Mouse (Mus musculus) subcutaneous adipose tissue, adult 2 months (tissue): ENCODE data around the gene Elob. TPM values are rescaled to one million over a fixed set of nuclear protein-coding genes. Genes with fewer than 3 reads are reported as not detected.

ENCODE experiments used
- polyA plus RNA-seq: library from polyadenylated mRNA; depleted of rRNA; stranded (reverse); fragments of >200 nt; gene quantifications from 2 replicates; pipeline ENCODE4 v1.2.3, GENCODE M21; 2012; ENCODE audit warnings: low replicate concordance; rRNA removed

The Elob gene
- 589 and 702 TPM in 2 replicates for polyA plus RNA-seq

DNA sequence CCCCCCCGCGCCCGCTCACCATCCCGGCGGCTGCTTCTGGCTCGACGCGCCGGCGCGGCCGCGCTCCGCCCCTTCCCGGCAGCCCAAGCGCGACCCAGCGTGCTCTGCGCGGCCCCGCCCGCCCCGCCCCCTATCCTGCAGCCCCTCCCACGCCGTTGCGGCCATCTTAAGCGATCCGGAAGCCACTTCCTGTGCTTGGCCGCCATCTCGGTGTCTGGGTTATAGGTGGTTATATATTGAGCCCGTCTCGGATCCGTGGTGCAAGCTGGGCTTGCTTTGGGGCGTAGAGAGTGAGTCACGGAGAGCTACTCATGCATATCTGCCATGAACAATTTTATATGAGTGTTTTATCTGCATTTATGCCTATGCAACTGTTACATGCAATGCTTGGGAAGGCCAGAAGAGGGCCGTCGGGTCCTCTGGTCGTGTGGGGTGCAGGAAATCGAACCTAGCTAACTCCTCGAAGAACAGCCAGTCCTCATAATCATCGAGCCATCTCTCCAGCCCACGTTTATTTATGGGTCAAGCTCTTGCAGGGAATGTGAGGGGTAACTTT, at the start of gene Elob:
Elob (minus strand) TSS at position 73 of the 556 bp plus-strand sequence.

DNA sequence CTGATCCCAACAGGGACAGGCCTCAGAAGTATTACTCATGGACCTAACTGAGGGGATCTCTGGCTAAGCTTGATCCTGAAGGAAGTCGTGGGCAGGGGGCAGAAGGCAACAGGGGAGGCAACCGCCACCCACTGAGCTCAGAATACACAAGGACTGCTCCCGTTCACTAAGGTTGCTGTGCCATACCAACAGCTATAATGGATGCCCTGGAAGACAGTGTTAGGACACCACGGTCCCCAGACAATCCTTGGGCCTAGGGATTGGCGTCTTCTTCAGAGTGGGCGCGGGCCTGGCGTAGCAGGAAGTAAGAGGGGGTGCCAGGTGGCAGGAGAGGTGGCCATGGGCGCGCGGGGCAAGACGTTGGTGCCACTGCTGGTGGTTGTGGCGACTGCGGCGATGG, 38.8 kb upstream of the Elob start, which contains the start of gene Prss21:
Prss21 (plus strand) TSS at position 301 of the 400 bp plus-strand sequence.

DNA sequence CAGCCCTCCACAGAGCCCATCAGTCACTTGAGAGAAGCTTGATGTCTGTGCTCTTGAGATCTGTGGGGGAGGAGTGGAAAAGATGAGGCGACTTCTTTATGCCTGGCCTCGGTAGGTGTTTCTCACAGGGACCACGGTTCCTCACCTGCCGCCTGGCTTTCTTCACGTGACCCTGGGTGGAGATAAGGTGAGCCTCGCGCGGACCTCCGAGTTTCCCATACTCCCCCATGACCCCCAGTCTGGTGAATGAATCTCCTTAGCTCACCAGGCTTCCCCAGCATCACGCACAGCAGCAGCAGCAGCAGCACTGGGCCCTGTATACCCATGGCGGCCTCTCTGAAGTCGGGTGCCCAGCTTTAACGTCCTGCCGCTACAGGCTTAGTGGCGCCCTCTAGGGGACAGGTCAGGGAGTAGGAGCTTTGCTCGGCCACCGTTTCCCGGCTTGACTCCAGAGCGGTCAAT, 14.9 kb upstream of the Elob start, which contains the start of the genes Prss32 and Prss41:
Prss32 (plus strand) TSS at position 44 of the 462 bp plus-strand sequence.
Prss41 (minus strand) TSS at position 361 of the 462 bp plus-strand sequence.

DNA sequence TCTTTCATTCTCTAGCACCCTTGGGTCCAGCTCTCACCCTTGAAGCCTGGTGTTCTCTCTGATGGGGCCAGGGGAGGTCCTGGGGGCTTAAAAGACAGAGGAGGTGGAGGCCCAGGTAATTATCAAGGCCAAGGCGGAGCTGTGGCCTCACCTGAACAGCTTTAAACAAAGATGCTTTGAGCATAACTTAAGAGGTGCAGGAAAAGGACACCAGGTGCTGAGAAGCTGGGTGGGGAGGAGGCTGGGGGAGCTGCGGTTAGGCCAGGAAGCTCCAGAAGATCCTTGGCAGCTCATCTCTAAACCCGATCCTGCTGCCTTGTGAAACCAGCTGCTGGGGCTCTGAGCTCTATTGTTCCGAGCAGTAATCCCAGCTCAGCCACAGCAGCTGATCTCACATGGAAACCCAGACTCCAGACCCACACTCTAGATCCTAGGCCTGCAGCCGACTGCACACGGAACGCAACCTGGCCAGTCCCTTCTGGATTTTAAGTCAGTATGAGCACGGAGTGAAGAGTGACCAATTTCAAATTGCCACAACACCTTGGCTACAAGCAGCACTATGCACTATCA, 7.2 kb upstream of the Elob start, which contains the start of gene Prss33:
Prss33 (minus strand) TSS at position 51 of the 570 bp plus-strand sequence.

DNA sequence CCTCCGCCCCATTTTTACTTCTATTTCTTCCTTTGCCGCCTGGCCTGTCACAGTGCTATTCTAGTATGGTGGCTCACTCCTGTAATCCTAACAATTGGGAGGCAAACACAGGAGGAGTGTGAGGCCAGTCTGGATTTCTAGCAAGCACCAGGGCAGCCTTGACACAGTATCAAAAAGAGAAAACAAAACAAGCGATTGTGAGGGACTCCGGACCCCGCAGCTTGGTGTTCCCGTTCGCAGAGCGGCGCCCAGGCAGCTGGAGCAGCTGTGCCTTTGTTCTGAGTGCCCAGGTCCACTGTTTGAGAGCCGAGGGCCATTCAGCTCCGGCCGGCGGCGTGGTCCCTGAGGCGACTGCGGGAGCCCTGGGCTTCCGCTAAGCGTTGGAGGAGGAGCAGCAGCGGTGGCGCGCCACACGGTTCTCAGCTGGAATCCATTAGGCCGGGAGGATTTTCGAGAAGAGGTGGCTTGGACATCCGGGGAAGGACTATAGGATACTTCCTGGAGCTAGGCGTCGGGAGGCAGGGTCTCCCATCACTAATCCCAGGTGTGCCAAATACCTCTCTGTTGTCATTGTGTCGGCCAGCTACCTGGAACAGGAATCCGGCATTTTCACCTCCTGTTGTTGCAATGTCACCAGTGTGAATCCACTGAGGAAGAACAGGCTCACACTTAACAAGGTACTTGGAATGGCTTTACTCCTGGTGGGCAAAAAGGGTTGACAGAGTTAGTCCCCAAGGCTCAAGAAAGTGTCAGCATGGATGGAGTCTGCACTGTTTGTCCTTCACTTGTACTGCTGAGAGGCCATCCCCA, 38.5 kb downstream of the Elob start, which contains the start of gene Srrm2:
Srrm2 (plus strand) TSS at position 264 of the 810 bp plus-strand sequence.

DNA sequence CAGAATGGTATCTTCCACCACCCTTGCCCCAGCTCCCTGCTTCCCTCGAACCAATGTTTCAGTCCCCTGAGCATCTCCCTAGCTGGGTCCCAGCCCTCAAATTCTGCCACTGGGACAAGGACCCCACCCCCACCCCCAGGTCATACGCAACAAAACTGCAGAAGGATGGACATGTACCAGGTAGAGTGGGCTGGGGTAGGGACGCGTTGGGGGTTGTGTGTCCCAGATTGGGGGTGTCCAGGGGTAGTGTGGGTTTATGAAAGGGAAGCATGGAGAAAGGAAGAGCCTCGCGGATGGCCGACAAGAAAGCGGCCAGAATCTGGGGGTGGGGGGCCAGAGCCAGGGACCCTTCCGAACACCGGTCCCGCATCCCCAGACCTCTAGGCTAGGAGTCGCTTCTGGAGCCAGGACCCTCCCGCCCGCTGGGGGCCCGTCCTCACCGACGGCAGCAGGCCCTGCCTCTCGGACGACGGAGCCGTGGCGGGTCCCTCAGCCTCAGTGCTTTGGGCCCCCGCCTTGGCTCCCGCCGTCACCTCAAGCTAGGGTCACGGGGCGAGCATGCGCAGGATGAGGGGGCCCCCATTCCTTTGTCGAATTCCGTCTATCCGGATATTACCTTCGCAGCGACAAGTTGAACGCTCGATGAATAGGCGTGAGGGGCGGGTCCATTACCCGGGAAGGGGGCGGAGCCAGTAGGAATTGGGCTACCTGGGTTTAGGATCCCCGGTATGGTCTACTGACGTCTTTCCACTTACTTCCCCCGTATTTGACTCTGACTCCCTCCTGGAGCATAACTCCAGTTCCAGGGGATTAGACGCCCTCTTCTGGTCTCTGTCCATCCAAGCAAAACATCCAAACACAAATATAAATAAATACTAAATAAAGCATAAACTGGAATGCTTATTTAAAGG, 43.1 kb downstream of the Elob start, which contains the start of gene Flywch2:
Flywch2 (minus strand) TSS at position 521 of the 911 bp plus-strand sequence.

Other genes with a start within 250 kb of the Elob start
- gene Zfp13, start 229.6 kb downstream of the Elob start, polyA plus RNA-seq = 7.4 and 18.3 TPM in 2 replicates
- gene Zscan10, start 228.3 kb downstream of the Elob start, polyA plus RNA-seq = 0.05 and 0.09 TPM in 2 replicates
- 0.37 and 1.3 TPM in 2 replicates for gene Mmp25, start 183.9 kb downstream of the Elob start, polyA plus RNA-seq
- gene Bicdl2, start 168.6 kb downstream of the Elob start, polyA plus RNA-seq = 0.09 and 0.81 TPM in 2 replicates
- gene Hcfc1r1, start 155.5 kb downstream of the Elob start, polyA plus RNA-seq = 347 and 380 TPM in 2 replicates
- 23.8 and 34.1 TPM in 2 replicates for gene Thoc6, start 155.3 kb downstream of the Elob start, polyA plus RNA-seq
- gene Tnfrsf12a, start 151.7 kb downstream of the Elob start, polyA plus RNA-seq = 16.6 and 25.7 TPM in 2 replicates
- gene Cldn6, start 149.9 kb downstream of the Elob start, polyA plus RNA-seq = 1.6 TPM in 1 of 2 replicates, not detected in the other
- gene Cldn9, start 145.1 kb downstream of the Elob start, polyA plus RNA-seq = 1.7 TPM in 1 of 2 replicates, not detected in the other
- gene 1520401A03Rik, start 106.4 kb downstream of the Elob start, polyA plus RNA-seq = 0.05 and 0.06 TPM in 2 replicates
- gene Pkmyt1, start 102.8 kb downstream of the Elob start, polyA plus RNA-seq = 22.6 and 25.7 TPM in 2 replicates
- 37.7 and 88.3 TPM in 2 replicates for gene Paqr4, start 88.3 kb downstream of the Elob start, polyA plus RNA-seq
- gene Kremen2, start 83.3 kb downstream of the Elob start, polyA plus RNA-seq = 0.10 and 0.24 TPM in 2 replicates
- gene Flywch1, start 57.5 kb downstream of the Elob start, polyA plus RNA-seq = 51.7 and 65.7 TPM in 2 replicates
- gene Flywch2, start 43.1 kb downstream of the Elob start, polyA plus RNA-seq = 5.5 and 18.8 TPM in 2 replicates
- gene Srrm2, start 38.6 kb downstream of the Elob start, polyA plus RNA-seq = 400 and 623 TPM in 2 replicates
- gene Prss33, start 6.9 kb upstream of the Elob start, polyA plus RNA-seq = 0.09 and 0.33 TPM in 2 replicates
- gene Prss32, start 14.7 kb upstream of the Elob start, polyA plus RNA-seq = not detected in 2 replicates
- gene Prss41, start 15.0 kb upstream of the Elob start, polyA plus RNA-seq = 0.32 and 0.64 TPM in 2 replicates
- 0.09 TPM in 1 of 2 replicates, not detected in the other for gene Prss21, start 38.9 kb upstream of the Elob start, polyA plus RNA-seq
- not detected in 2 replicates for gene Dcpp1, start 51.7 kb upstream of the Elob start, polyA plus RNA-seq
- gene Dcpp2, start 51.7 kb upstream of the Elob start, polyA plus RNA-seq = not detected in 2 replicates
- not detected in 2 replicates for gene Dcpp3, start 88.3 kb upstream of the Elob start, polyA plus RNA-seq
- gene Sbp, start 112.5 kb upstream of the Elob start, polyA plus RNA-seq = not detected in 2 replicates
- gene Sbpl, start 126.1 kb upstream of the Elob start, polyA plus RNA-seq = not detected in 2 replicates
- 0.37 and 1.5 TPM in 2 replicates for gene Prss30, start 151.4 kb upstream of the Elob start, polyA plus RNA-seq
- 1.0 TPM in 1 of 2 replicates, not detected in the other for gene Prss22, start 169.0 kb upstream of the Elob start, polyA plus RNA-seq
- 2.3 and 9.7 TPM in 2 replicates for gene Prss27, start 209.0 kb upstream of the Elob start, polyA plus RNA-seq
- gene Kctd5, start 244.3 kb upstream of the Elob start, polyA plus RNA-seq = 17.6 and 36.4 TPM in 2 replicates